Mouse (Mus musculus) bone marrow macrophage, adult 2 months (primary cell): ENCODE measurements around the gene Nsun6. TPM values are rescaled to one million over a fixed set of nuclear protein-coding genes. Genes with fewer than 3 reads are reported as not detected.

ENCODE experiments used
- H3K27ac ChIP-seq: 2 replicates; pipeline ENCODE4 v1.5.1; 2012; ENCODE audit warnings: low read depth, low read length; ENCODE audit not compliant: insufficient read depth
- H3K4me1 ChIP-seq: 2 replicates; pipeline ENCODE4 v1.6.1; 2012; ENCODE audit warnings: low read length; ENCODE audit not compliant: control insufficient read depth, insufficient read depth
- H3K4me3 ChIP-seq: 2 replicates; pipeline ENCODE4 v1.5.1; 2012; ENCODE audit warnings: mild to moderate bottlenecking, low read length, moderate library complexity; ENCODE audit not compliant: insufficient read depth
- CTCF ChIP-seq: IDR thresholded peaks from 2 replicates; pipeline ENCODE4 v1.5.1; 2012; ENCODE audit warnings: low read depth, mild to moderate bottlenecking, low read length, moderate library complexity
- POLR2A ChIP-seq: IDR thresholded peaks from 2 replicates; pipeline ENCODE4 v1.6.1; 2012; ENCODE audit warnings: mild to moderate bottlenecking, low read depth, low read length, borderline replicate concordance
- polyA plus RNA-seq: library from polyadenylated mRNA; stranded (reverse); fragments of >200 nt; gene quantifications from 2 replicates; pipeline ENCODE4 v1.2.4, GENCODE M21; 2012; ENCODE audit not compliant: missing spikeins, insufficient read depth, insufficient read length

Nsun6 gene
- polyA plus RNA-seq, 1 experiment = 7.7 TPM

DNA sequence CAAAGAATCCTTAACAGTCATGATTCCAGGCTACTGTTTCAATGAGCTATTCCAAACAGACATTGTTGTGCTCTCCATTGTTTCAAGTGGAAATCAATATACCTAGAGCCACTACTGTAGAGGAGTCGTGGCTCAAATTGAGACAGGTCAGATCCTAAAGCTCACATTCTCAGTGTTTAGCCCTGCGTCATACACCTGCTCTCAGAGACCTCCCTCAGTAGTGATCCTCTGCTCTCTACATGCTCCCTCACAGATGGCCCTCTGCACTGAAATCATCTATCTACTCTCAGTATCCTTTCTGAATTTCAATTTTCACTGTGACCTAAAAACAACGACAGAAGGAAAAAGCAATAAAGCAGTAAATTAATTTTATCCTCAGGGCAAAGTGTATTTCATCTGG lies 47.3 kb downstream of the Nsun6 start:
- TF ChIP-seq POLR2A (no peak), CTCF (no peak)
- H3K4me3 ChIP-seq = no peak overlapping the region
- no peak overlapping the region for H3K27ac ChIP-seq
- no peaks in the 10 kb centered on the region for H3K4me1 ChIP-seq

DNA sequence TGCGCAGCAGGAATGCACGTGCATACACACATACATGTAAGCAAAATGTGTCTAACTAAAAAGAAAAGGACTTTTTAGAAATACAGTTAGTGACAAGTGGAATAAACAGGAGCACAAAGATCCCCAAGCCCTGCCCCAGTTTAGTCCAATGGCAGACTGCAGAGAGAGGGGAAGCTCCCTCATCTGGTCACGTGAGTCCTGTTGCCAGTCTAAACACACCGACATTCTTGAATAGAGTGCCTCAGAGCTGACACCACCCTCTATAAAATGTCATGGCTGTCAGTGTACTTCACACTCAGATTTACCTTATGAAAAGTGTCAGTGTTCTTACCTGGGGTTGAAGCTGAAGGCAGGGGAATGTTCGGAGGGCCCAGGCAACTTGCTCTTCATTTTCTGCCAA lies 57.0 kb downstream of the Nsun6 start:
- TF ChIP-seq CTCF = no peak
- TF ChIP-seq POLR2A = no peak
- H3K27ac ChIP-seq = no peak overlapping the region
- no peak overlapping the region for H3K4me3 ChIP-seq
- no peaks in the 10 kb centered on the region for H3K4me1 ChIP-seq

DNA sequence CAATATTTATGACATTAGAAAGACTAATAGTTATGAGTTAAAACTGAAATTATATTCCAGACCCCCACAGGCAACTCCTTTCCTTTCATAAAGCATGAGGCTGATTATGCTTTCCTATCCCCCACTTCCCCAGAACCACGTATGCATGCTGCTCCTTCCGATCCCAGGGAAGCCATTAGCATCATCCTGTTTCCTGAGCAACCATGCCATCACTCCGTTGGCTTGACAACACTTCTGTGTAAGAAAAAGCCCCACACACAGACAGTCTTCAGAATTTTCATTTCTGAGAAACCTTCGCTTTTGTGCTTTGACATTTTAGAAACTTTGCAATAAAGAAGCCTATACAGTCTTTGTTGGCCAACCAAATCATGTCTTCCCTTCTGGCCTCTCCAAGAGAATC lies 58.8 kb downstream of the Nsun6 start:
- Histone ChIP-seq H3K4me3 (no peak overlapping the region), H3K4me1 (no peaks in the 10 kb centered on the region)
- TF ChIP-seq CTCF (no peak), POLR2A (no peak)

DNA sequence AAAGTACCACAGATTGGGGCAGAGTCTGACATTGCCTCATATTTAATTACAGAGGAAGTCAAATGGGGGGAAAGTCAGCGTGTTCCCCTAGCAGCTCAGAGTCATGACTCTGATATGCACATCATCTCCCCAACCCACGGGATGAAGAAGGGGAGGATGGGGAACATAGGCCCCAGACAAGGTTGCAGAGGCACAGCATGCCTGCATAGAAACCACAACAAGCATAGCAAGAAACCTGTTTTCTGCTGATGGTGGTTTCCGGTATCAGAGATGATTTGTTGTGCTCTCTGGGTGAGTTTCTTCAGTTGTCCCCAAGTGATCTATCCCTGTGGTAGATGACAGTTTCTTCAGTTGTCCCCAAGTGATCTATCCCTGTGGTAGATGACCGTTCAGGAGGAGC lies 62.3 kb downstream of the Nsun6 start:
- H3K4me3 ChIP-seq = no peak overlapping the region
- TF ChIP-seq POLR2A = no peak
- TF ChIP-seq CTCF = no peak
- no peaks in the 10 kb centered on the region for H3K4me1 ChIP-seq
- H3K27ac ChIP-seq = no peak overlapping the region

More for the DNA sequence above, 58.8 kb downstream of the Nsun6 start:
- H3K27ac ChIP-seq = no peak overlapping the region

DNA sequence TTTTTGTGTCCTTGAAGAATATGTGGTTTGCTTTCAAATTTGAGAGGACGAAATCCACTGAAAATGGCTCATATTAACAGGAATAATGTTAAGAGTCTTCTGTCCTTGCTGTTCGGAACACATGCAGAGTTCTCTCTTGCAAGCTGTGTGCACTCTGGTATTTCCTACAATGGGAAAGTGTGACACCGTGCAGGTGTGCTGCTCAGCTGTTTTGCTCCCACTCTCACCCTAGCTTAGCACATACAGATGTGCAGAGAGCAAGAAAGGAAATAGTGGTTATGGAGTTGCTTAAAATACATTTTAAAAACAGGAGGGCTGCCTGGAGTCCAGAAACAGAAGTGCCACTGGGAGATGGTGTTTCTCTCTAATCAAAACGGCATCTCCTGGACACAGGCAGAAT lies 65.5 kb downstream of the Nsun6 start:
- TF ChIP-seq POLR2A = no peak
- TF ChIP-seq CTCF = no peak
- H3K4me1 ChIP-seq = no peaks in the 10 kb centered on the region
- H3K4me3 ChIP-seq = no peak overlapping the region
- H3K27ac ChIP-seq = no peak overlapping the region

DNA sequence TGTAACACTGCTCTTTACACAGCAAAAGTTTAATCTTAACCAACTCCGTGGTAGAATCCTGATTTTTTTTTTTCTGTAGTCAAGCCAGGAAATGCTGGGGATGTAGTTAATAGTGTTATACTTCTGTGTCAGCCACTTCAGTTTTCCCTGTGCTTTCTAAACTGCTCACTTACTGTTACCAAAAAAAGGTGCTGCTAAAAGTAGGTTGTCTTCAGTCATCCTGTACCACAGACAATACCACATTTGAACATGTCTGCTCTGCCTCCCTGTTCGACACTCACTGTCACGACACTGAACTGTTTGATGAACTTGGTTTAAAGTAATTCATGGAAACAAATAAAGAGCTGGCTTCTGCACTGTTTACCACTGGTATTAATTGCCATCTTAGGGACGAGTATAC lies 66.4 kb downstream of the Nsun6 start:
- H3K4me1 ChIP-seq = no peaks in the 10 kb centered on the region
- TF ChIP-seq POLR2A (no peak), CTCF (no peak)
- H3K27ac ChIP-seq = no peak overlapping the region
- H3K4me3 ChIP-seq = no peak overlapping the region

DNA sequence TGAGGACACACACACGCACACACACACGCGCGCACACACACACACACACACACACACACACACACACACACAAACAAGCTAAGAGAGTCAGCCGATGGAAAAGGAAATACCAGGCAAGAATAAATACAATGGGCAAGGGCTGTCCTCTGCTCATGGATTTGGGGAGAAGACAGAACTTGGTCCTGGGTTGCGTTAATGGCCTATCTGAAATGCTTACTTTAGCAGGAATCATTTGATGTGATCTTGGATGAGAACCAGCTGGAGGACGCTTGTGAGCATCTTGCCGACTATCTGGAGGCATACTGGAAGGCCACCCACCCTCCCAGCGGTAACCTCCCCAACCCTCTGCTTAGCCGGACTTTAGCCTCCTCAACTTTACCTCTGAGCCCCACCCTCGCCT lies 70.8 kb downstream of the Nsun6 start:
- no peak for TF ChIP-seq POLR2A
- no peak for TF ChIP-seq CTCF
- H3K4me3 ChIP-seq = no peak overlapping the region
- H3K27ac ChIP-seq = no peak overlapping the region
- no peaks in the 10 kb centered on the region for H3K4me1 ChIP-seq

DNA sequence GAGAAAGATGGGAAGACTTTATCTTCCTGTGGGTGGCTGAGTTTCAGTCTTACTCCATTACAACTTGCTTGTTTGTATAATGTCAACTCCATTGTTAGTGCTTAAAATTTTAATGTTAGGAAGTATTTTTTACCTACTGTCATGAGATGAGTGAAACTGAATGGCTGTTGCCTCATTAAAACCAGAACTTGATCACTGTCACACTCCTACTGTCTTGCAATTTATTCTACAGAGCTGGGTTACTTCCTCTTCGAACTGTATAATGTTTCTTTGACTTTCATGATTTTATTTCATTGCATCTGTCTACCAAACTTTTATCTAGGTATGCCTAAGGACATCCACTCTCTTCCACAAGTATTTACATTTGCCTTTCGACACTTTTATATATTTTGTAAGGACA lies 93.4 kb downstream of the Nsun6 start:
- H3K4me3 ChIP-seq = no peak overlapping the region
- TF ChIP-seq CTCF = no peak
- TF ChIP-seq POLR2A = no peak
- H3K27ac ChIP-seq = no peak overlapping the region
- H3K4me1 ChIP-seq = no peaks in the 10 kb centered on the region

DNA sequence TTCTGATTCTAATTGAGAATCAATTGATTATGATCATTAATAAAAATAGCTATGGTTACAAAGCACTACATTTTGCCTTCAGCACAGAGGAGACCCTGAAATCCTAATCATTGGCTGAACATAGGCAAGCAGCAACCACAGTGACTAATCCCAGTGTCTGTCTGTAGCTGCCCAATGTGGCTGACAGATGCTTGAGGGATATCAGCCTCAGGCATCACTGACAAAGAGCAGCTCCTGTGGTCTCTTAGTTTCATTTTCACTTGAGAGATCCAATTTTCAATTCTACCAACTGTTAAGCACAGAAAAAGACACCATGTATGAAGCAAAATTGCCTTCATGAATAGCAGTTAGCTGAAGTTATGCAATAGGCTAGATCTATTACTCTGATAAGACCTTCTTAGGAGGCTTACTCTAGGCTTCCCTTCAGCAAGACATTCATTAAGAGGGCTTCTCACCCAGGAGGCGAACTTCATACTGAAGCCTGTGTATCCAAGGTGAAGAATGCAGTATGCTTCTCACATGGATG lies 93.8 kb downstream of the Nsun6 start:
- no peak overlapping the region for H3K27ac ChIP-seq
- H3K4me1 ChIP-seq = no peaks in the 10 kb centered on the region
- TF ChIP-seq CTCF (no peak), POLR2A (no peak)
- no peak overlapping the region for H3K4me3 ChIP-seq

DNA sequence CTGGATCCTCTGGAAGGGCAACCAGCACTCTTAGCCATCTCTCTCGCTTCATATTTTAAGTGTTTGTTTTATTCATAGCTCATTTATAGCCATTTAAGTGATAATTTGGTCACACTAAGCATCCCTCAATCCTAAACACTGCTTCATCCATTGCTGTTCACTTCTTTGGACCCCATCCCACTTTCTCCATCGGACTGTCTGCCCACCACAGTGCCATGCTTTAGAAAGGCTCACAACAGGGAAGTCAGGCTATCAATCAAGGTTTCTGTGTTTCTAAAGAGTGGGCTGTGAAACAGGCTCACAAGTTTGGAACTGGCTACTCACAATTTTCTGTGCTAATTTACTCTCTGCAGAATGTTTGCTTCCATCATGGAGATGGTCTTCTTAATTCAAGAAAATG lies 101.8 kb downstream of the Nsun6 start:
- TF ChIP-seq CTCF = no peak
- no peak for TF ChIP-seq POLR2A
- Histone ChIP-seq H3K4me1 (no peaks in the 10 kb centered on the region), H3K4me3 (no peak overlapping the region), H3K27ac (no peak overlapping the region)

Other genes with a start within 250 kb of the Nsun6 start
- 9.7 and 12.3 TPM in 2 replicates for gene Arl5b, start 5.7 kb downstream of the Nsun6 start, polyA plus RNA-seq